Mouse (Mus musculus) liver, adult 2 months (tissue): Measurements from ENCODE around the gene Mecom.

Source experiments
- CTCF ChIP-seq: fragments of 200-500 bp; IDR thresholded peaks from 2 replicates; pipeline ENCODE4 v1.5.1; 2011; ENCODE audit warnings: low read depth, low read length, control low read depth
- POLR2A ChIP-seq: fragments of 200-500 bp; IDR thresholded peaks from 2 replicates; pipeline ENCODE4 v1.6.1; 2011; ENCODE audit warnings: low read length, control low read depth; ENCODE audit not compliant: insufficient read depth; ENCODE audit errors: extremely low read depth

- TF ChIP-seq CTCF (no peak), POLR2A (no peak)
Observed at GRCm38 (mm10) chr3:30118594-30119297, 429.1 kb downstream of the Mecom start.
